Mouse (Mus musculus) megakaryocyte-erythroid progenitor cell, adult 5-6 weeks (primary cell): ENCODE measurements around the gene Ephb2. TPM values are rescaled to one million over a fixed set of nuclear protein-coding genes. Genes with fewer than 3 reads are reported as not detected.

Source experiments
- ATAC-seq: replicated peaks from 2 replicates; pipeline ENCODE4 v1.8.0; 2016; ENCODE audit warnings: mild to moderate bottlenecking, inconsistent platforms; ENCODE audit not compliant: severe bottlenecking, poor library complexity, low FRiP score, low TSS enrichment
- total RNA-seq, 2 experiments: library from RNA; stranded (forward) in 1 of 2; stranded (reverse) in 1 of 2; fragments of 200-1000, 215-1000 nt in 1 of 2; fragments of >200 nt in 1 of 2; fragmentation: Nextera tagmentation in 1 of 2; gene quantifications; 2 replicates each; pipeline ENCODE4 v1.2.3; 2014 to 2017

Ephb2 gene
- total RNA-seq, 2 experiments from 2014 or later, result 0.56 TPM; not detected in 1

DNA sequence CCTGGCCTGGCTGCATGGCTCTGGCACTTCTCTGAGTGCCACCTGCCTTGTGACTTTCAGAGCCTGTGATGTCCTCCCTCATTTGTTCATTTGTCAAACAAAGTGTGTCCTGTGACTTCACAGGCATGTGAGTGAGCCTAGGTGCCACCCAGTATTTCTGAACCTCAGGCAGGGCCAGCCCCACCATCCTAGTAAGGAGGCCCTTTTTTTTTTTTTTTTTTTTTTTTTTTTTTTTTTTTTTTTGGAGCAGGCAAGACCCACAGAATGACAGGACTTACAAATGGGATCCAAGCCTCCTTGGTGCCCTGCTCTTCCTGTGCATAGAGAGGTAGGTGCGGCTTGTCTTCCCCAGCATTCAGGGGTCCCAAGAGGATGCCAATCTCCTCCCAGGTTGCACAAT is 89.3 kb downstream of the Ephb2 start:
- no peak for ATAC-seq

DNA sequence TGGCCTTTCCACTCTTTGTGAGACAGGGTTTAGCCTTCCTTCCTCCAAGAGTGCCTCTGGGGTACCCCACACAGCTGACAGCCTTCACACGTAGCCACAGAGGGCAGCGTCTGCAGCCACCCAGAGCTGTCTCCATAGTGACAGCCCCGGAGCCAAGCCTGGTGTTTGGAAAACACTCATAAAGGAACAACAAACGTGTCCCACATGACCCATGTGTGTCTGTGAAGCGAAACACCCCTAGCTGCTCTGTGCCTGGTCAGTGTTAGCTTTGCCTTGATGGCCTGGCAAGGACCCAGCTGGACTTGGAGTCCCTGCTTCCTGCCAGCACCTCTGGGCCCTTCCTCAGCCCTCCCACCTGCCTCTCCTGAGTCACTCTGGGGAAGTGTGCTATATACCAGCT is 93.1 kb downstream of the Ephb2 start:
- no peak for ATAC-seq

DNA sequence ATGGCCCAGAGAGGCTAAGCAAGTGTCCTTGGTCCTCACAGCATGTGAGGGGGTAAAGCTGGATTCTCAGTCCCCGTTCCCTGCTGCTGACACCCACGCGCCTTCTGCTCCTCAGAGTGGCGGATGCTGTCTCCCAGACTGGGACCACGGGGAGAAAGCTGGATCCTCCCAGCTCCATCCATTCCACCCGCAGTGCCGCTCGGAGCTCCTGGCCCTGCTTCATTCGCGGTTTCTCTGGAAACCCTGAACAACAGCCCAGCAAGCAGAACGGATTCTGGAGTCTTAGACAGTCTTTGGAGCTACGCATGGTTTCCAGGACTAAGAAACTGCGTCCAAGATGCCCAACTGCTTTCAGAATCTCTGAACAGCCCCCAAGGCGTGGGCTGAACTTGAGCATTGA is 93.9 kb downstream of the Ephb2 start:
- no peak for ATAC-seq

DNA sequence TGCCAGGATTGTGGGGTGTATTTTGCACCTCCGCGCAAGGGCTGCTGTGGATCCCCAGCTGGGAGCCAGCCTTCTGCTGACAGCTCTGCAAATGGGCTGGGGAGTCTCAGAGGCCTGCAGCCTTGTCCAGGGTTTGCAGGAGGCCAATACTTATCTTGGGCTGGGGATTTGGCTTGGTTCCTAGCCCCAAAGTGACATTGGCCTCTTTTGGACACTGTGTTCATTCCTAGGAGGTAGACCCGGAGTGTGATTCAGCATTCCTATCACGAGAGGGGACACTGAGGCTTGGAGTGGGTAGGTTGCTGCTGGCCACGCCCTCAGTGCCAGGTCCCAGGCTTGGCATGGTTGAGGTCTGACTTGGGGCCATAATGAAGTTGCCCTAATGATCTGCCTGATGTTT is 94.8 kb downstream of the Ephb2 start:
- ATAC-seq, result no peak

DNA sequence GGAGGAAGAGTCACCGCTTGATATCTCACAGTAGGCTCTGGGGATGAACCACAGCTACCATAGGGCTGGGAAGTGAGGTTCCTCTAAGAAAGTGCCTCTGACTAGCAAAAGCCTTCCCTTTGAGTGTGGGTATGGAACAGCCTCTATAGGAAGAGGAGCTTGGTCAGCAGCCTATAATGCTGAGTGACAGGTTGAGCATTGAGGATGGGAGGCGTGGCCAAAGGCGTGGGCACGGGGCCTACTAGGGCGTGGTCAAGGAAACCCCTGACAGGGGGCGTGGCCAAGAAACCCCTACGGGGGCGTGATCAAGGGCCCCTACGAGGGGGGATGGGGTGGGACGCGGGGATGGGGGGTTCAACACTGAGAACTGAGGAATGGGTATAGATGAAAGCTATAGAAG is 96.6 kb downstream of the Ephb2 start:
- no peak for ATAC-seq

DNA sequence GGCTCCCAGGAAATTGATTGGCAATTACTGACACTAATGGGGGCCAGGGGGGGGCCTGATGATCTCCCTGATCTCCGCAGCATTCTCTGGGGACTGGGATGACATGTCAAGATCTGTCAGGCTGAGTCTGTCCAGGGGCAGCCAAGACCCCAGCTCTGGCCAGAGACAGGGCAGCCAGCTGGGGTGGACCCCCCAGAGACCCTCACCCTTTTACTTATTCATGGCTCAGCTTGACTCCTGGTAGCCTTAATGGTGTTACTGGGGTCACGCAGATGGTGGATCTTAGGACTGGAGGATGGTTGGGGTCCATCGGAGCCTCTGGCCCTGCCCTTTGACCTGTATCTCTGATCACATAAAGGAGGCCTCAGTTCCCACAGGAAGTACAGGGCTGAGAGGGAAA is 97.5 kb downstream of the Ephb2 start:
- no peak for ATAC-seq

DNA sequence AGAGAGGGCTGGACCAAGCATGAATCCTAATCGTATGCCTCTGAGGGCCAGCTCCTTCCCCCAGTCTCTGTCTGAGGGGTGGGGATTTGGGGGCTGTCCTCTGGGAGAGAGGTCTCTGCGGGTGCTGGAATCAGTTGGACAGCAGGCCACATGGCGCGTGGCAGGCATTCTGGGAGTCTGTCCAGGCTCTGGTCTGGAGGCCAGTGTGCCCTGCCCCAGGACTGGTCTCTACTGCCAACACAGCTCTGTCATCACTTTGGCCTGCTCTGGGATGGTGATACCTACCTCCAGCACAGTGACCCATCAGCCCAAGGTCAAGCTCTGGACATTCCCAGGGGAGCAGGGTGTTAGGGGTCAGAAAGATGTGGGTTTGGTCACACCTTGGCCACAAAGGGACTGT is 99.9 kb downstream of the Ephb2 start:
- ATAC-seq, result no peak

DNA sequence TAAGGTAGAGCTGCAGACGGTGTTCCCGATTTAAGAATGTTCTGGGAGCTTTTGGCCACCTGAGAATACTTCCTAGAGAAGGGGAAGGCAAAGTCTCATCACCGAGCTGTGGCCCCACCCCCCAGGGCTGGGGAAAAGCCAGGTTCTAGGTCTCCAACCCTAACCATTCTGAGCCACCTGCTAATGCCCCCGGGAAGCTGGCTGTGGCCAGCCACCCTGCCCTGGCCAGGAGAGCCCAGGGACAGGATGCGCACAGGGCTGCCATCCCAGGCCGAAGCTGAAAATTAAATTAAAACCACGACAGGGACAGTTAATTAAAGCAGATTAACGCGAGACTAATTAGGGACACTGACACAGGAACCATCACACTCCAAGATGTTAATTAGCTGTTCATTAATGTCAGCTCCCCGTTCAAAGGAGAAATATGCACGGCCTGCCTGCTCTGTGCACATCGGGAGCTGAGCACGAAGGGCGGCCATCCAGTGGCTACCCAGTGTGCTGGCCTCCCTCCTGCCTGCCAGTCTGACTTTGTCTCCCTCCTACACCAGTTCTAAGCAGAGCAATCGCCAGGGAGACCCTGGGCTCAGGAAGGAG is 101.5 kb downstream of the Ephb2 start:
- ATAC-seq, result no peak

DNA sequence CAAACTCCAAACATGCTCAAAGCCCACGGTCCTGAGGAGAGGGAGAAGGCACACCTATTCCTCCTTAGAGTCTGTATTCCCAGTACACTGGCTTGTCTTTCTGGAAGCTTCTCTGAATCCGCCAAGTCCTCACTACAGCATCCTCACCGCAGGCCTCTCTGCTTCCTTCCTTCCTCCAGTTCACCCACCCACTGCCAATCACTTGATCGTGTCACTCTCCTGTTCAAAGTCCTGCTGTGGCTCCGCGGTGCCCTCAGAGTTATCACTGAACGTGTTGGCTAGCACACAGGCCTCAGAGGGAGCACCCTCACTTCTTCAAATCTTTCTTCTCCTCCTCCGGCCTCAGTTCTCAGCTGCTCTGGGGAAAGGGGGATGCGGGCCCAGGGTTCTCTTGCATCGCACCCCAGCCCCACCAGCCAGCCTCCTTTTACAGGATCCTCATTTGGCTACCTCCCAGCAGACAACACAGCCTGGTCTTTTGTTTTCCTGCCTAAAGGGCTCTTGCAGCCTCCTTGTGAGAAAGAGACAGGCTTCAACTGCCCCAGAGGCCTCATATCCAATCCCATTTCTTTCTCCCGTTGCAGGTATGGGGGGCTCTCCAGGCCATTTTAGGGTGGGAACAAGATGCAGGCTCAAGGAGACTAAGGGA is 102.4 kb downstream of the Ephb2 start:
- no peak for ATAC-seq

DNA sequence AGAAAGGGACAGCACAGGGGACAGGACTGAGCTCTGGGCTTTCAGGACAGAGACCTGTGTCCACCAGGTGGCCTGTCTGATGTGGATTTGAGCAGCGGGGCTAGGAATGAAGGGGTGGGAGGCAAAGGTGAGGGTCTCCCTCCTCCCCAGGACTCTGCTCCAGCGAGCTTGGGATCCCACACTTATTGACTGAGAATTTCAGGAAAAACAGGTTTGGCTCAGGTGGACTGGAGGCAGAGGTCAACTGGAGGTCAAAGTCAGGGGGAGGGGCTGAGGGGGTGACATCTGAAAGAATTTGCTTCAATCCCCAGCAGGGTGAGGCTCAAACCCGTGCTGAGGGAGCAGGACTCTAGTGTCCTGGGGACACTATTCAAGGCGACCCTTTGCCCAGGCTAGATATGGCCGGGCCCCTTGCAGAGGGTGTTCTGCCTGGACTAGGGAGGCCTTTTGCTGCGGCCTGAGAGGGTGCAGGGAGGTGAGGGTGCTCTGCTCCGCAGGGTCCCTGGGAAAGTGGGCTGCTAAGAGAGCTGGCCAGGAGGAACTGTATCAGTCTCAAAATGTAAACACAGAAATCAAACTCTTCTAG is 103.2 kb downstream of the Ephb2 start:
- ATAC-seq, result no peak

DNA sequence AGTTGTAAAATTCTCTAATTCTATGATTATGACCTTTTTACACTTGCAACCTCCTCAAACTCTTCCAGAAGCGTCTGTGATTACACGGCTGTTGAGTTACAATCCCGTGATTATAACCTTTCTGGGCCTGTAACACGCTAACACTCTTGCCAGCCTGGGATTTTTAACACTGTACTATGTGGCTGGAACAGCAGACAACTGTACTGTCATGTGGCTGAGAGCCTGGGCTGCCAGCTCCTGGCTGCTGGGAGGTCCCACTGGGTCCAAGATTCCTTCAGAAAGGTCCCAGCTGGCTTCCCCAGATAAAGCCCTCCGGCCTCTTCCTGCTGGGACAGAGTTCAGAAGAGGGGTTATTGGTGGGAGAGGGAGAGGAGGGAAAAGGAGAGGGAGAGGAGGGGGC is 104.0 kb downstream of the Ephb2 start:
- ATAC-seq, result no peak

DNA sequence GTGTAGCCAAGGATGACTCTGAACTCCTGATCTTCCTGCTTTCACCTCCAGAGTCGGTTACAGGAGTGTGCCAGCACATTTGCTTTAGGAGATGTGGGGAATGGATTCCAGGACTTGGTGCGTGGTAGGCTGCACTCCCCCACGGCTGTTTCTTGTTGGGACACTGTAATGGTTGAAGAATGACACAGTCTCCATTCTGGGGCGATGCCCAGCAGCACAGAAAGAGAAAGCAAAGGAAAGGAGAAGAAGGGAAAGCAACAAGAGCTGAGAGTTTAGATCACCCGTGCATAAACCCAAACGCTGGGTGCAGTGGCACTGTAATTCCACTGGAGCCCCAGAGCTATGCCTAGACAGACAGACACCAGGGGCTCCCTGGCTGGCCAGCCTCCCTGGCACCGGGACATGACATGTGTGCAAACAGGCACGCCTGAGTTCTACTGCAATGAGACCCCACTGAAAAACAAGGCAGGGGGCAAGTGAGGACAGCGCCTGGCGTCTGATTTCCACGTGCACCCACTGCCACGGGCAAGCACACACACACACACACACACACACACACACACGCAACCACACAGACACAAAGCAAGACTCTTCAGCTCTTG is 104.7 kb downstream of the Ephb2 start:
- no peak for ATAC-seq

DNA sequence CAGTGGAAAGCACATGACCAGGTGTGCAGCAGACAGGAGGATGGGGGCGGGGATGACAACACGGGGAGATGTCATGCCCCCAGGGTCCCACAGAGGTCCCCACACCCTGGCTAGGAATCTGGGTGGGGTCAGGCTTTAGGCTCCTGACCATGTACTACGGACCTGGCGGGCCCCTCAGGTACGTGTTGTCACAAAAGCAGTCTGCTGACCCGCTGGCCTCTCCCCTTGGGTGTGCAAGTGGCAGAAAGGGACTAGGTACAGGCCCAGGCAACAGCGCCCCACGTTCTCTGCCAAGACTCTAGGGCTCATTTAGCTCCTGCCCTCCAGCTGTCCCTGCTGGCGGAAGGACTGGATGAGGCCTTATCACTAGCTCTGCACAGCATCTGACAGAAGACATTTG is 105.3 kb downstream of the Ephb2 start:
- ATAC-seq, result no peak

DNA sequence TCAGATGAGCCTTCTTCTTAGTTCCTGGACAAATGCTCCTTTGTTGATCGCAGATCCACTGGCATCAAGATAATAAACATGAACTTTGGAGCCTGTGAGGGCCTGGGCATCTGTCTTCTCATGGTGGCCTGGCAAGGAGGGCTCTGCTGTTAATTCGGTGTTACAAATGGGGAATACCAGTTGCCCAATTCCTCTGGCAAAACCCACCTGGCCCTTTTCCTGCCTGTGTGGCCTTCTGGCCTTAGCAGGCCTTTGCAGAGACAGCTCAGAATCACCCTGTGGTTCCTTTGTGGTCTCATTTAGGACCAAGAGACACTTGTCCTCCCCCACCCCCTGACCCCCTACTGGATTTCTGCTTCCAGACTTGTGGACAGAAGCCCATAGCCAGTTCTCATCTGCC is 106.2 kb downstream of the Ephb2 start:
- ATAC-seq, result no peak

DNA sequence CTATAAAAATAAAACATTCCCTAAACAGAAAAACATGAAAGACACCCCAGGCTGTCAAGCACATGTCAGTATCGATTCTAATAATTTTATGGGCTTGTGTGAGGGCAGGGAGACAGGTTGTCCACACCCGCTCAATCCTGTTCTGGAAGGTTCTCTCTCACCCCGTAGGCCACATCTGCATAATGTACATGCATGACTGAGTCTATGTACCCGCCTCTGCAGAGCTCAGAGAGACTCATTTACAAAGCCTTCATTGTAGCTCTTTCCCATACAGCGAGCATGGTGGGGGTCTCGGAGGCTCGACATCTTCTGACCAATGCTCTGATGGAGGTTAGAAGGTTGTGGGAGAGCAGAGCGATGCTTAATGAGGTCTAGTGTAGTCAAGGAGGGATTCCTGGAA is 108.8 kb downstream of the Ephb2 start:
- ATAC-seq, result no peak

DNA sequence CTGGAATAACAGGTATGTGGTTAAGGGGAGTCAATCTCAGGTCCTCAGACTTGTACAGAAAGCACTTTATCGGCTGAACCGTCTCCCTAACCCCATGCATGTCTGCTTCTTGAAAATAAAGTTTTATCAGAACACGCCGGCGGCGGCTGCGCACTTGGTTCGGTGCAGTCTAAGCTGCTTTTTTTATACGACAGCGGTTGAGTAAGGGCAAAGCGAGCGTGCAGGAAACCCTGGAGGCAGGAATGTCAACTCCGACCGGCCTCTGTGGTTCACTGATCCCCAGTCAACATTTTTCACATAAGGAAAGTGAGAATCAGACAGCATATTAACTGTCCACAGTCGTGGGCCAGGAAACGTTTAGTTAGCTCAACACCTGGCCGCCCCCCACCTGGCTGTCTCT is 111.1 kb downstream of the Ephb2 start:
- ATAC-seq, result no peak

DNA sequence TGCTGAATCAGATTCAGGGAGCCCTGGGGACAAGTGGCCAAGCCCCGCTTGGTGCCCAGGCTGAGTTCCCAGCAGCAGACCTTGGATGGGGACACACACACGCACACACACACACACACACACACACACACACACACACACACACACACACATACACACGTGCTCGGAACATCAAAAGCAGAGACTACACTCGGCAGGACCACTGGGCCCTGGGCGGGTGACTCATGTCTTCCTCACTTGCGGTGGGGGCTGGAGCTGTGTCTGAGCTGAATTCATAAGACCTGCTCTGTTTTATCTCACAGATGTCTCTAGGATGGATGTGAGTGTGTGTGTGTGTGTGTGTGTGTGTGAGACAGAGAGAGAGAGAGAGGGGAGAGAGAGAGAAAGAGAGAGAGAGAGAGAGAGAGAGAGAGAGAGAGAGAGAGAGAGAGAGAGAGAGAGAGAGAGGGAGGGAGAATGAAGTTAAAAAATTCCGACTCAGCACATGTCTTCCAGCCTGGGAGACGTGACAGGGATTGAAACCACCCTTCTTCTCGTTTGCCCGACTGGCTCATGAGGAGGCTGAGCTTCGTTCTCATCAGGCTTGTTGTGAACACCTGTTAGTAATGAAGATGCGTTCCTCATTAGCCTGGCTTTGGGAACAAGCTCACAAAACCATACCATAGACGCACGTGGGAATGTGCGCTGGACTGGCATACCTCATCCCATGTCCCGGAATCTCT is 113.3 kb downstream of the Ephb2 start:
- ATAC-seq, result no peak

DNA sequence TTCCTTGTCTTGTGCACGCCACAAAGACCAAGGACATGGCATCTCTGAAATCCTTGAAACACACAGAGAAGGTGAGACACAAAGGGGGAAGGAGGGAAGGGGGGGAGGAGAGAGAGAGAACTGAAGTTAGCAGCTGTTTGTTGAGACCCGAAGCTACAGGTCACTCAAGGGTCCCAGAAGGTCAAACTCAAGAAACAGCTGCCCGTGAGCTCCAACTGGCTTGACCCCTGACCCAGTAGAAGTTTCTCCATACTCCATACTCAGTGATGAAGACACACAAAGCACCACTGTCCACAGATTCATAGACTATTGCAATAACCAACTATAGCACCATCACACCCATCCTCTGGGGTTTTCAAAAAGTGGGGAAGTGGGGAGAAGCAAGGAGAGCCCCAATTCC is 113.9 kb downstream of the Ephb2 start:
- ATAC-seq, result no peak

DNA sequence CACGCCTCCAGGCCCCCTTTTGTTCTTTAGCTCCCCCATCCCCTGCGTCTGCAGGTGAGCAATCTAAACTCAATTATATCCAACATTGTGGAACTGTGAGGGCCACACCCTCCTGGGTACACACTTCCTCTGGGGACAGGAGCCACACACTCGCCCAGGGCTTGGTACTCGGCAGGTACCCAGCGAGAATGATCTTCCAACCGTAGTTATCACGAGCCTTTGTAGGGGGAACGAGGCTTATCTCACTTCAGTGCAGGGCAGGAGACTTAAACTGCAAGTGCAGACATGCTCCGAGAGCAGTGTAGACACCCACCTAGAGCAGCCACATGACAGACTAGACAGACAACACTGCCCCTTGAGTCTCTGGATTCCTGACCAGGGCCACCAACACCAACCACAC is 115.8 kb downstream of the Ephb2 start:
- ATAC-seq, result peak; percentile 82

DNA sequence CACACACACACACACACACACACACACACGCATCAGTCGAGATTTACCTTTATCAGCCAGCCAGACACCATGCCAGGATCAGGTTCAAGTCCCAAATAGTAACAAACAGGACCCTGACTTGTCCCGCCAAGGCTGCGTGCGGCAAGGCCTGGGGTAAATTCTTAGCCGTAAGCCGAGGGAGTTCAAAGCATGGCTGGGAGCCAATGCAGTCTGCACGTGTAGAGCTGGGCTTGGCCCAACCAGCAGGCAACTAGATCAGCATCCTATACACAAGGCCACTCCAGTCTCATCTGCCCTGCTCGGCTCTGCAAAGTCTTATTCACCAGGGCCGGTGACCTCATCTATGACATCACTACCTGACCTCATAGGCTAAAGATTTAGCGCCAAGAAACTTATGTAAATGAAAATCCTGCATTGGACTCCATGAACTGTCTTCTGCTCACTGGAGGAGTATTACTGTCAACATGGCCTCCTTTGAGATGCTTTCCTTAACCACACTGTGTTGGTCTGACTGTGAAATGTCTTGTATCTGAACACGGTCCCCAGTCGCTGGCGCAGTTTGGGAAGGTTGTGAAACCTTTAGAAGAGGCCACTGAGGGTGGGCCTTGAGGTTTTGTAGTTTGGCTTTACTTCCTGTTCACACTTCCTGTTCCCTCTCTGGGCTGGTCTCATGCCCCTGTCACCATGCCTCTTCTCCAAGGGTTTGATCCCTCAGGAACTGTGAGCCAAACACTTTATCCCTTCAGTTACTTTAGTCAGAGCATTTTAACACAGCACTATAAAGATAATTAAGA is 117.4 kb downstream of the Ephb2 start:
- ATAC-seq, result no peak
